Mouse (Mus musculus): ENCODE data around the gene Irgm2. TPM values are rescaled to one million over a fixed set of nuclear protein-coding genes. Genes with fewer than 3 reads are reported as not detected.
"Not testable (repeated sequence)": the region's sequence is repeated elsewhere in the genome, so short reads cannot be mapped to it uniquely, and the experiment has no call there.

Irgm2 gene
- polyA plus RNA-seq, 1 experiment from 2014 or later = 3.8 TPM

GRCm38 (mm10) chr11:58201052-58201451 lies 1.6 kb downstream of the Irgm2 start:
- WGBS = 87% methylated on average over 12 of the region's 12 CpGs
- no peaks in the 10 kb centered on the region for H3K27me3 ChIP-seq (ENCODE audit: control insufficient read depth, insufficient read depth, low read length)
- no peak for ATAC-seq (ENCODE audit: insufficient number of reproducible peaks, insufficient read depth, low FRiP score, low read depth)

GRCm38 (mm10) chr11:58210321-58210886 lies 11.0 kb downstream of the Irgm2 start:
- Histone ChIP-seq H3K27ac (ENCODE audit: low read length) (no peak overlapping the region), H3K4me2 (replicated peaks; ENCODE audit: low read depth, low read length) (no peak overlapping the region), H3K4me1 (ENCODE audit: control insufficient read depth, insufficient read depth, low read length) (peaks cover 9% of the 10 kb centered on the region), H3K36me3 (ENCODE audit: control insufficient read depth, insufficient read depth, low read length) (no peaks in the 10 kb centered on the region), H3K4me3 (ENCODE audit: low read depth, low read length) (no peak overlapping the region), H3K9me3 (ENCODE audit: control insufficient read depth, low read depth, low read length) (no peaks in the 10 kb centered on the region), H3K27me3 (ENCODE audit: control insufficient read depth, insufficient read depth, low read length) (no peaks in the 10 kb centered on the region), H3K9ac (replicated peaks; ENCODE audit: low read depth, low read length) (no peak overlapping the region)
- WGBS = 85% methylated on average over 1 of the region's 1 CpGs
- ATAC-seq (ENCODE audit: insufficient number of reproducible peaks, insufficient read depth, low FRiP score, low read depth) = no peak

More at GRCm38 (mm10) chr11:58201052-58201451, 1.6 kb downstream of the Irgm2 start:
- Histone ChIP-seq H3K9ac (replicated peaks; ENCODE audit: low read depth, low read length) (no peak overlapping the region), H3K4me2 (replicated peaks; ENCODE audit: low read depth, low read length) (no peak overlapping the region), H3K9me3 (ENCODE audit: control insufficient read depth, low read depth, low read length) (no peaks in the 10 kb centered on the region), H3K4me3 (ENCODE audit: low read depth, low read length) (no peak overlapping the region), H3K27ac (ENCODE audit: low read length) (no peak overlapping the region), H3K4me1 (ENCODE audit: control insufficient read depth, insufficient read depth, low read length) (no peaks in the 10 kb centered on the region), H3K36me3 (ENCODE audit: control insufficient read depth, insufficient read depth, low read length) (no peaks in the 10 kb centered on the region)

GRCm38 (mm10) chr11:58211062-58211681 lies 11.8 kb downstream of the Irgm2 start:
- no peaks in the 10 kb centered on the region for H3K36me3 ChIP-seq (ENCODE audit: control insufficient read depth, insufficient read depth, low read length)
- H3K4me1 ChIP-seq (ENCODE audit: control insufficient read depth, insufficient read depth, low read length) = peaks cover 9% of the 10 kb centered on the region
- no peak overlapping the region for H3K4me2 ChIP-seq (replicated peaks; ENCODE audit: low read depth, low read length)
- no peak for ATAC-seq (ENCODE audit: insufficient number of reproducible peaks, insufficient read depth, low FRiP score, low read depth)
- no peak overlapping the region for H3K9ac ChIP-seq (replicated peaks; ENCODE audit: low read depth, low read length)
- WGBS = 28% methylated on average over 9 of the region's 9 CpGs
- no peaks in the 10 kb centered on the region for H3K9me3 ChIP-seq (ENCODE audit: control insufficient read depth, low read depth, low read length)
- H3K27me3 ChIP-seq (ENCODE audit: control insufficient read depth, insufficient read depth, low read length) = no peaks in the 10 kb centered on the region
- no peak overlapping the region for H3K27ac ChIP-seq (ENCODE audit: low read length)
- H3K4me3 ChIP-seq (ENCODE audit: low read depth, low read length) = no peak overlapping the region

- H3K9ac ChIP-seq (replicated peaks; ENCODE audit: low read depth, low read length) = no peak overlapping the region
These were observed 12.3 kb downstream of the Irgm2 start for GRCm38 (mm10) chr11:58211682-58212067.

GRCm38 (mm10) chr11:58213673-58214342 lies 14.4 kb downstream of the Irgm2 start:
- Histone ChIP-seq H3K4me3 (ENCODE audit: low read depth, low read length) (no peak overlapping the region), H3K36me3 (ENCODE audit: control insufficient read depth, insufficient read depth, low read length) (no peaks in the 10 kb centered on the region), H3K9ac (replicated peaks; ENCODE audit: low read depth, low read length) (no peak overlapping the region), H3K9me3 (ENCODE audit: control insufficient read depth, low read depth, low read length) (no peaks in the 10 kb centered on the region), H3K27me3 (ENCODE audit: control insufficient read depth, insufficient read depth, low read length) (no peaks in the 10 kb centered on the region), H3K4me2 (replicated peaks; ENCODE audit: low read depth, low read length) (no peak overlapping the region), H3K4me1 (ENCODE audit: control insufficient read depth, insufficient read depth, low read length) (peaks cover 9% of the 10 kb centered on the region), H3K27ac (ENCODE audit: low read length) (no peak overlapping the region)
- WGBS = 77% methylated on average over 7 of the region's 7 CpGs
- no peak for ATAC-seq (ENCODE audit: insufficient number of reproducible peaks, insufficient read depth, low FRiP score, low read depth)

More at GRCm38 (mm10) chr11:58211682-58212067, 12.3 kb downstream of the Irgm2 start:
- no peak for ATAC-seq (ENCODE audit: insufficient number of reproducible peaks, insufficient read depth, low FRiP score, low read depth)
- Histone ChIP-seq H3K4me1 (ENCODE audit: control insufficient read depth, insufficient read depth, low read length) (peaks cover 9% of the 10 kb centered on the region), H3K36me3 (ENCODE audit: control insufficient read depth, insufficient read depth, low read length) (no peaks in the 10 kb centered on the region), H3K27me3 (ENCODE audit: control insufficient read depth, insufficient read depth, low read length) (no peaks in the 10 kb centered on the region), H3K9me3 (ENCODE audit: control insufficient read depth, low read depth, low read length) (no peaks in the 10 kb centered on the region), H3K4me2 (replicated peaks; ENCODE audit: low read depth, low read length) (no peak overlapping the region), H3K4me3 (ENCODE audit: low read depth, low read length) (no peak overlapping the region), H3K27ac (ENCODE audit: low read length) (no peak overlapping the region)
- WGBS = 22% methylated on average over 2 of the region's 2 CpGs

- peak overlapping the region; percentile 43; the same call in 1 of the 2 replicates for H3K9ac ChIP-seq (replicated peaks; ENCODE audit: low read depth, low read length)
- no peak overlapping the region for H3K27ac ChIP-seq (ENCODE audit: low read length)
- H3K4me1 ChIP-seq (ENCODE audit: control insufficient read depth, insufficient read depth, low read length) = peaks cover 9% of the 10 kb centered on the region
- H3K4me3 ChIP-seq (ENCODE audit: low read depth, low read length) = peak overlapping the region; percentile 44
- 24% methylated on average over 17 of the region's 17 CpGs for whole genome bisulfite sequencing
- no peaks in the 10 kb centered on the region for H3K9me3 ChIP-seq (ENCODE audit: control insufficient read depth, low read depth, low read length)
- peak; percentile 87 for ATAC-seq (ENCODE audit: insufficient number of reproducible peaks, insufficient read depth, low FRiP score, low read depth)
- peak overlapping the region; percentile 64 for H3K4me2 ChIP-seq (replicated peaks; ENCODE audit: low read depth, low read length)
- no peaks in the 10 kb centered on the region for H3K36me3 ChIP-seq (ENCODE audit: control insufficient read depth, insufficient read depth, low read length)
- H3K27me3 ChIP-seq (ENCODE audit: control insufficient read depth, insufficient read depth, low read length) = no peaks in the 10 kb centered on the region
These were observed 15.1 kb downstream of the Irgm2 start for GRCm38 (mm10) chr11:58214391-58215048.

GRCm38 (mm10) chr11:58215049-58215430 lies 15.6 kb downstream of the Irgm2 start:
- peak; percentile 64; the same call in 1 of the 2 replicates for ATAC-seq (ENCODE audit: insufficient number of reproducible peaks, insufficient read depth, low FRiP score, low read depth)
- H3K27me3 ChIP-seq (ENCODE audit: control insufficient read depth, insufficient read depth, low read length); H3K4me1 ChIP-seq (ENCODE audit: control insufficient read depth, insufficient read depth, low read length); H3K27ac ChIP-seq (ENCODE audit: low read length); H3K9me3 ChIP-seq (ENCODE audit: control insufficient read depth, low read depth, low read length); H3K9ac ChIP-seq (replicated peaks; ENCODE audit: low read depth, low read length); H3K36me3 ChIP-seq (ENCODE audit: control insufficient read depth, insufficient read depth, low read length): not testable (repeated sequence)
- peak overlapping the region; percentile 64 for H3K4me2 ChIP-seq (replicated peaks; ENCODE audit: low read depth, low read length)
- peak overlapping the region; percentile 44; the same call in 1 of the 2 replicates for H3K4me3 ChIP-seq (ENCODE audit: low read depth, low read length)
- 11% methylated on average over 2 of the region's 3 CpGs for WGBS

- no peak overlapping the region for H3K9ac ChIP-seq (replicated peaks; ENCODE audit: low read depth, low read length)
- no peak overlapping the region for H3K4me2 ChIP-seq (replicated peaks; ENCODE audit: low read depth, low read length)
- no peak overlapping the region for H3K4me3 ChIP-seq (ENCODE audit: low read depth, low read length)
- no peaks in the 10 kb centered on the region for H3K36me3 ChIP-seq (ENCODE audit: control insufficient read depth, insufficient read depth, low read length)
- 73% methylated on average over 5 of the region's 5 CpGs for WGBS
- H3K9me3 ChIP-seq (ENCODE audit: control insufficient read depth, low read depth, low read length) = no peaks in the 10 kb centered on the region
- no peak overlapping the region for H3K27ac ChIP-seq (ENCODE audit: low read length)
- H3K27me3 ChIP-seq (ENCODE audit: control insufficient read depth, insufficient read depth, low read length) = no peaks in the 10 kb centered on the region
- no peak for ATAC-seq (ENCODE audit: insufficient number of reproducible peaks, insufficient read depth, low FRiP score, low read depth)
- peaks cover 9% of the 10 kb centered on the region for H3K4me1 ChIP-seq (ENCODE audit: control insufficient read depth, insufficient read depth, low read length)
These were observed 16.4 kb downstream of the Irgm2 start for GRCm38 (mm10) chr11:58215814-58216213.

All from stomach, embryonic 14.5 days (tissue).